Mouse (Mus musculus) retina, adult 2 months (tissue): Measurements from ENCODE around the gene Pwp2.
"Not testable (repeated sequence)": the region's sequence is repeated elsewhere in the genome, so short reads cannot be mapped to it uniquely, and the experiment has no call there.

Experiments used
- DNase-seq: peaks from one replicate; pipeline ENCODE4 v3.0.0-alpha.2; 2012; ENCODE audit warnings: low read depth, low spot score

Gene Pwp2

GRCm38 (mm10) chr10:78184531-78185380 is at the start of gene Pwp2:
TSS of gene Pwp2 (minus strand) at chr10:78185149.
- peak; percentile 87 for DNase-seq

GRCm38 (mm10) chr10:78233756-78234155 is 48.8 kb upstream of the Pwp2 start:
- no peak for DNase-seq

- no peak for DNase-seq
Observed at GRCm38 (mm10) chr10:78233161-78233560, 48.2 kb upstream of the Pwp2 start.

GRCm38 (mm10) chr10:78232301-78232980 is 47.5 kb upstream of the Pwp2 start:
- no peak for DNase-seq

- DNase-seq: no peak
Observed at GRCm38 (mm10) chr10:78228560-78228928, 43.6 kb upstream of the Pwp2 start.

- DNase-seq: no peak
Observed at GRCm38 (mm10) chr10:78227875-78228559, 43.1 kb upstream of the Pwp2 start.

GRCm38 (mm10) chr10:78224136-78224535 is 39.2 kb upstream of the Pwp2 start:
- no peak for DNase-seq

GRCm38 (mm10) chr10:78222908-78223307 is 38.0 kb upstream of the Pwp2 start:
- DNase-seq: no peak

GRCm38 (mm10) chr10:78221315-78221714 is 36.4 kb upstream of the Pwp2 start:
- no peak for DNase-seq

- no peak for DNase-seq
Observed at GRCm38 (mm10) chr10:78219528-78219927, 34.6 kb upstream of the Pwp2 start.

GRCm38 (mm10) chr10:78218576-78218975 is 33.6 kb upstream of the Pwp2 start:
- no peak for DNase-seq

GRCm38 (mm10) chr10:78216376-78217083 is 31.6 kb upstream of the Pwp2 start:
- DNase-seq: no peak

- no peak for DNase-seq
Observed at GRCm38 (mm10) chr10:78214371-78214770, 29.4 kb upstream of the Pwp2 start.

- no peak for DNase-seq
Observed at GRCm38 (mm10) chr10:78211311-78211710, 26.4 kb upstream of the Pwp2 start.

GRCm38 (mm10) chr10:78201182-78201581 is 16.2 kb upstream of the Pwp2 start:
- no peak for DNase-seq

GRCm38 (mm10) chr10:78192933-78193332 is 8.0 kb upstream of the Pwp2 start:
- no peak for DNase-seq

GRCm38 (mm10) chr10:78186076-78186475 is 1.1 kb upstream of the Pwp2 start:
- not testable (repeated sequence) for DNase-seq

GRCm38 (mm10) chr10:78185381-78185725 is 404 bp upstream of the Pwp2 start:
- DNase-seq: no peak

GRCm38 (mm10) chr10:78183577-78183976 is 1.4 kb downstream of the Pwp2 start:
- DNase-seq: no peak

- no peak for DNase-seq
Observed at GRCm38 (mm10) chr10:78182321-78182720, 2.6 kb downstream of the Pwp2 start.

GRCm38 (mm10) chr10:78174474-78174873 is 10.5 kb downstream of the Pwp2 start:
- DNase-seq: no peak

GRCm38 (mm10) chr10:78171581-78171980 is 13.4 kb downstream of the Pwp2 start:
- no peak for DNase-seq
